Mouse (Mus musculus) MEL (cell line): ENCODE data around the gene Prss33. TPM values are rescaled to one million over a fixed set of nuclear protein-coding genes. Genes with fewer than 3 reads are reported as not detected.
A peak's percentile ranks its signal among the peaks of the same experiment; 100 is the strongest.

Experiments
- DNase-seq: peaks from one replicate; pipeline ENCODE4 v3.0.0; 2011; ENCODE audit warnings: low read depth, low spot score
- H3K27ac ChIP-seq: 2 replicates; pipeline ENCODE4 v1.5.1; 2012; ENCODE audit warnings: low read depth, mild to moderate bottlenecking, control low read depth, low read length, moderate library complexity; ENCODE audit not compliant: control insufficient read depth
- H3K27me3 ChIP-seq, 2 experiments: fragments of 150-350 bp in 1 of 2; sonication (generic) in 1 of 2; 2 replicates each; pipeline ENCODE4 v1.6.1; 2012; ENCODE audit warnings: low read length in 2 of 2, mild to moderate bottlenecking in 2 of 2, improper control_type of control experiment in 1 of 2, moderate library complexity in 1 of 2; ENCODE audit not compliant: insufficient read depth in 2 of 2, control insufficient read depth in 1 of 2
- H3K36me3 ChIP-seq, 2 experiments: 2 replicates each; pipeline ENCODE4 v1.6.1; 2012 to 2014; ENCODE audit warnings: low read length in 2 of 2, improper control_type of control experiment in 1 of 2, inconsistent platforms in 1 of 2, mild to moderate bottlenecking in 1 of 2; ENCODE audit not compliant: insufficient read depth in 2 of 2, control insufficient read depth in 1 of 2
- H3K4me1 ChIP-seq, 2 experiments: fragments of 150-350 bp in 1 of 2; sonication (generic) in 1 of 2; 2 replicates each; pipeline ENCODE4 v1.6.1; 2012; ENCODE audit warnings: low read length in 2 of 2, improper control_type of control experiment in 1 of 2, mild to moderate bottlenecking in 1 of 2; ENCODE audit not compliant: insufficient read depth in 2 of 2, control insufficient read depth in 1 of 2
- H3K4me3 ChIP-seq, 2 experiments: fragments of 150-350 bp in 1 of 2; sonication (generic) in 1 of 2; 2 replicates each; pipeline ENCODE4 v1.5.1; 2012; ENCODE audit warnings: low read depth in 2 of 2, low read length in 2 of 2, mild to moderate bottlenecking in 2 of 2, moderate library complexity in 2 of 2, control low read depth in 1 of 2, improper control_type of control experiment in 1 of 2; ENCODE audit not compliant: control insufficient read depth in 1 of 2, insufficient read depth in 1 of 2
- H3K79me2 ChIP-seq: 2 replicates; pipeline ENCODE4 v1.6.1; 2012; ENCODE audit warnings: mild to moderate bottlenecking, low read length, moderate library complexity; ENCODE audit not compliant: control insufficient read depth, poor library complexity, insufficient read depth
- H3K9ac ChIP-seq: 2 replicates; pipeline ENCODE4 v1.6.1; 2012; ENCODE audit warnings: low read depth, mild to moderate bottlenecking, control low read depth, low read length, moderate library complexity; ENCODE audit not compliant: control insufficient read depth, poor library complexity, severe bottlenecking
- H3K9me3 ChIP-seq: fragments of 150-350 bp; sonication (generic); replicated peaks from 2 replicates; pipeline ENCODE4 v1.6.1; 2012; ENCODE audit warnings: mild to moderate bottlenecking, low read length, improper control_type of control experiment, moderate library complexity; ENCODE audit not compliant: insufficient read depth
- BHLHE40 ChIP-seq: IDR thresholded peaks from 2 replicates; pipeline ENCODE4 v1.6.1; 2012; ENCODE audit warnings: low read depth, mild to moderate bottlenecking, inconsistent platforms, low read length, improper control_type of control experiment, borderline replicate concordance
- CHD1 ChIP-seq: IDR thresholded peaks from 2 replicates; pipeline ENCODE4 v1.6.1; 2012; ENCODE audit warnings: low read depth, mild to moderate bottlenecking, inconsistent platforms, low read length, improper control_type of control experiment
- CHD2 ChIP-seq: IDR thresholded peaks from 2 replicates; pipeline ENCODE4 v1.6.1; 2011; ENCODE audit warnings: low read length, improper control_type of control experiment
- CTCF ChIP-seq, 3 experiments: IDR thresholded peaks in 2 of 3; conservative IDR thresholded peaks in 1 of 3; 2 replicates each; pipeline ENCODE4 v1.5.1; 2011 to 2012; ENCODE audit warnings: low read length in 3 of 3, low read depth in 2 of 3, mild to moderate bottlenecking in 2 of 3, improper control_type of control experiment in 1 of 3, inconsistent platforms in 1 of 3, mixed read lengths in 1 of 3, moderate library complexity in 1 of 3; ENCODE audit not compliant: control insufficient read depth in 1 of 3, insufficient read depth in 1 of 3, poor library complexity in 1 of 3, severe bottlenecking in 1 of 3
- E2F4 ChIP-seq: IDR thresholded peaks from 2 replicates; pipeline ENCODE4 v1.6.1; 2011; ENCODE audit warnings: low read depth, low read length, improper control_type of control experiment, borderline replicate concordance
- ELF1 ChIP-seq: IDR thresholded peaks from 2 replicates; pipeline ENCODE4 v1.6.1; 2014; ENCODE audit warnings: low read depth, mild to moderate bottlenecking, inconsistent platforms, low read length, improper control_type of control experiment, moderate library complexity
- EP300 ChIP-seq, 2 experiments: IDR thresholded peaks; 2 replicates each; pipeline ENCODE4 v1.6.1; 2011; ENCODE audit warnings: improper control_type of control experiment in 2 of 2, low read length in 2 of 2, low read depth in 1 of 2, mild to moderate bottlenecking in 1 of 2
- ETS1 ChIP-seq: IDR thresholded peaks from 2 replicates; pipeline ENCODE4 v1.6.1; 2012; ENCODE audit warnings: low read depth, mild to moderate bottlenecking, inconsistent platforms, low read length, improper control_type of control experiment, moderate library complexity
- GABPA ChIP-seq: IDR thresholded peaks from 2 replicates; pipeline ENCODE4 v1.6.1; 2012; ENCODE audit warnings: low read depth, mild to moderate bottlenecking, inconsistent platforms, low read length, improper control_type of control experiment, moderate library complexity
- GATA1 ChIP-seq: IDR thresholded peaks from 2 replicates; pipeline ENCODE4 v1.6.1; 2011; ENCODE audit warnings: low read depth, low read length, improper control_type of control experiment
- HCFC1 ChIP-seq: IDR thresholded peaks from 2 replicates; pipeline ENCODE4 v1.6.1; 2012; ENCODE audit warnings: low read depth, mild to moderate bottlenecking, inconsistent platforms, low read length, improper control_type of control experiment, moderate library complexity
- JUND ChIP-seq: IDR thresholded peaks from 2 replicates; pipeline ENCODE4 v1.6.1; 2011; ENCODE audit warnings: low read depth, mild to moderate bottlenecking, improper control_type of control experiment, low read length
- KAT2A ChIP-seq: conservative IDR thresholded peaks from 2 replicates; pipeline ENCODE4 v1.6.1; 2012; ENCODE audit warnings: low read depth, low read length, improper control_type of control experiment, inconsistent platforms
- MAFK ChIP-seq: IDR thresholded peaks from 2 replicates; pipeline ENCODE4 v1.6.1; 2011; ENCODE audit warnings: low read depth, mild to moderate bottlenecking, low read length, improper control_type of control experiment, borderline replicate concordance
- MAX ChIP-seq: IDR thresholded peaks from 2 replicates; pipeline ENCODE4 v1.6.1; 2011; ENCODE audit warnings: low read length, improper control_type of control experiment
- MAZ ChIP-seq: IDR thresholded peaks from 2 replicates; pipeline ENCODE4 v1.6.1; 2012; ENCODE audit warnings: low read depth, mild to moderate bottlenecking, inconsistent platforms, low read length, improper control_type of control experiment
- MEF2A ChIP-seq: IDR thresholded peaks from 2 replicates; pipeline ENCODE4 v1.6.1; 2014; ENCODE audit warnings: low read depth, mild to moderate bottlenecking, inconsistent platforms, low read length, improper control_type of control experiment; ENCODE audit not compliant: poor library complexity, insufficient replicate concordance, severe bottlenecking; ENCODE audit errors: extremely low read depth
- MXI1 ChIP-seq: IDR thresholded peaks from 2 replicates; pipeline ENCODE4 v1.6.1; 2011; ENCODE audit warnings: mild to moderate bottlenecking, low read depth, low read length, improper control_type of control experiment
- MYB ChIP-seq: IDR thresholded peaks from 2 replicates; pipeline ENCODE4 v1.6.1; 2011; ENCODE audit warnings: mild to moderate bottlenecking, low read depth, low read length, improper control_type of control experiment
- MYC ChIP-seq: IDR thresholded peaks from 2 replicates; pipeline ENCODE4 v1.6.1; 2011; ENCODE audit warnings: low read depth, mild to moderate bottlenecking, low read length, improper control_type of control experiment, moderate library complexity
- NELFE ChIP-seq: IDR thresholded peaks from 2 replicates; pipeline ENCODE4 v1.6.1; 2011; ENCODE audit warnings: low read depth, low read length, improper control_type of control experiment
- NRF1 ChIP-seq: IDR thresholded peaks from 2 replicates; pipeline ENCODE4 v1.6.1; 2014; ENCODE audit warnings: low read depth, mild to moderate bottlenecking, inconsistent platforms, low read length, improper control_type of control experiment, moderate library complexity; ENCODE audit not compliant: poor library complexity, insufficient read depth, severe bottlenecking
- POLR2A ChIP-seq, 2 experiments: IDR thresholded peaks; 2 replicates each; pipeline ENCODE4 v1.6.1; 2011 to 2012; ENCODE audit warnings: low read length in 2 of 2, mild to moderate bottlenecking in 2 of 2, control low read depth in 1 of 2, improper control_type of control experiment in 1 of 2, low read depth in 1 of 2, moderate library complexity in 1 of 2; ENCODE audit not compliant: control insufficient read depth in 1 of 2, insufficient read depth in 1 of 2, poor library complexity in 1 of 2
- POLR2AphosphoS2 ChIP-seq: IDR thresholded peaks from 2 replicates; pipeline ENCODE4 v1.6.1; 2011; ENCODE audit warnings: low read length, improper control_type of control experiment
- POLR2AphosphoS5 ChIP-seq: IDR thresholded peaks from 2 replicates; pipeline ENCODE4 v1.6.1; 2012; ENCODE audit warnings: low read depth, borderline replicate concordance, mild to moderate bottlenecking, inconsistent platforms, low read length, moderate library complexity, mixed read lengths
- RAD21 ChIP-seq: IDR thresholded peaks from 2 replicates; pipeline ENCODE4 v1.6.1; 2011; ENCODE audit warnings: mild to moderate bottlenecking, low read depth, low read length, improper control_type of control experiment
- SIN3A ChIP-seq: IDR thresholded peaks from 2 replicates; pipeline ENCODE4 v1.6.1; 2012; ENCODE audit warnings: low read length, improper control_type of control experiment, inconsistent platforms
- SMC3 ChIP-seq: IDR thresholded peaks from 2 replicates; pipeline ENCODE4 v1.6.1; 2011; ENCODE audit warnings: low read depth, low read length, improper control_type of control experiment
- TAL1 ChIP-seq: IDR thresholded peaks from 2 replicates; pipeline ENCODE4 v1.6.1; 2012; ENCODE audit warnings: mild to moderate bottlenecking, inconsistent platforms, low read length, moderate library complexity, mixed read lengths
- TBP ChIP-seq: IDR thresholded peaks from 2 replicates; pipeline ENCODE4 v1.8.0; 2011; ENCODE audit warnings: low read depth, low read length, improper control_type of control experiment
- TCF12 ChIP-seq: IDR thresholded peaks from 2 replicates; pipeline ENCODE4 v1.6.1; 2014; ENCODE audit warnings: low read depth, mild to moderate bottlenecking, inconsistent platforms, low read length, improper control_type of control experiment, moderate library complexity
- UBTF ChIP-seq: IDR thresholded peaks from 2 replicates; pipeline ENCODE4 v1.6.1; 2012; ENCODE audit warnings: low read depth, mild to moderate bottlenecking, inconsistent platforms, low read length, improper control_type of control experiment, moderate library complexity, borderline replicate concordance; ENCODE audit not compliant: insufficient read depth
- USF1 ChIP-seq: IDR thresholded peaks from 2 replicates; pipeline ENCODE4 v1.6.1; 2014; ENCODE audit warnings: low read depth, mild to moderate bottlenecking, inconsistent platforms, low read length, improper control_type of control experiment, moderate library complexity
- USF2 ChIP-seq, 2 experiments: IDR thresholded peaks; 2 replicates each; pipeline ENCODE4 v1.6.1; 2011 to 2012; ENCODE audit warnings: improper control_type of control experiment in 2 of 2, low read length in 2 of 2, borderline replicate concordance in 1 of 2, inconsistent platforms in 1 of 2, low read depth in 1 of 2, mild to moderate bottlenecking in 1 of 2; ENCODE audit not compliant: insufficient read depth in 1 of 2
- ZKSCAN1 ChIP-seq: IDR thresholded peaks from 2 replicates; pipeline ENCODE4 v1.6.1; 2012; ENCODE audit warnings: low read depth, mild to moderate bottlenecking, inconsistent platforms, low read length, improper control_type of control experiment, moderate library complexity
- ZMIZ1 ChIP-seq: IDR thresholded peaks from 2 replicates; pipeline ENCODE4 v1.6.1; 2012; ENCODE audit warnings: low read depth, mild to moderate bottlenecking, inconsistent platforms, low read length, improper control_type of control experiment, moderate library complexity
- polyA plus RNA-seq, 2 experiments: library from polyadenylated mRNA; stranded (reverse) in 1 of 2; unstranded in 1 of 2; fragments of >175 nt in 1 of 2; fragments of >200 nt in 1 of 2; gene quantifications; 2 replicates each; pipeline versions ENCODE4 v1.2.1 to v1.2.4; 2012; ENCODE audit warnings: low replicate concordance in 2 of 2, low read depth in 1 of 2; ENCODE audit not compliant: insufficient read length in 2 of 2, insufficient read depth in 1 of 2, missing spikeins in 1 of 2
- total RNA-seq: library from RNA; depleted of rRNA; stranded (reverse); fragments of 300-350 nt; gene quantifications from 2 replicates; pipeline ENCODE4 v1.2.3, GENCODE M21; 2012

Prss33 gene
- total and polyA plus RNA-seq, 3 experiments = 0.08 to 1.0 TPM; not detected in 1

GRCm38 (mm10) chr17:23843141-23843811 lies 7.4 kb upstream of the Prss33 start:
- Histone ChIP-seq H3K4me3 (peak overlapping the region; percentile 83 to 86), H3K79me2 (no peaks in the 10 kb centered on the region; the same call in 1 of the 2 replicates), H3K27ac (peak overlapping the region; percentile 3), H3K27me3 (no peaks in the 10 kb centered on the region), H3K9me3 (no peaks in the 10 kb centered on the region), H3K9ac (peak overlapping the region; percentile 86), H3K36me3 (no peaks in the 10 kb centered on the region), H3K4me1 (peaks cover 0 to 4% of the 10 kb centered on the region in 2 experiments; a peak in 1 of 4 replicates)
- DNase-seq = peak; percentile 75
- TF ChIP-seq E2F4 = no peak
- no peak for TF ChIP-seq POLR2AphosphoS2
- TF ChIP-seq MXI1 = no peak
- TF ChIP-seq USF2 (IDR thresholded peaks at IDR 0.05; ENCODE audit: borderline replicate concordance in 1 of 2, insufficient read depth in 1 of 2, low read depth in 1 of 2, low read length in 2 of 2) = no peak
- no peak for TF ChIP-seq MAZ
- TF ChIP-seq EP300 (IDR thresholded peaks at IDR 0.05; ENCODE audit: low read depth in 1 of 2, low read length in 2 of 2) = no peak
- no peak for TF ChIP-seq MEF2A
- no peak for TF ChIP-seq ZMIZ1
- no peak for TF ChIP-seq KAT2A
- TF ChIP-seq GABPA = no peak
- TF ChIP-seq RAD21 = no peak; the same call in 1 of the 2 replicates
- TF ChIP-seq CTCF (IDR thresholded peaks at IDR 0.05 in 2 of 3, conservative IDR thresholded peaks at IDR 0.05 in 1 of 3; ENCODE audit: control insufficient read depth in 1 of 3, insufficient read depth in 1 of 3, low read depth in 2 of 3, low read length in 3 of 3, poor library complexity in 1 of 3, severe bottlenecking in 1 of 3) = peak; percentile 61 to 67 (median 65)
- no peak for TF ChIP-seq MAFK
- no peak for TF ChIP-seq BHLHE40
- peak; percentile 15; the same call in 1 of the 2 replicates for TF ChIP-seq TBP
- no peak for TF ChIP-seq NRF1
- TF ChIP-seq MAX = peak; percentile 89; the same call in 1 of the 2 replicates
- TF ChIP-seq TAL1 = no peak
- no peak for TF ChIP-seq UBTF
- TF ChIP-seq SMC3 = peak; percentile 30; the same call in 1 of the 2 replicates
- no peak for TF ChIP-seq CHD1
- TF ChIP-seq ZKSCAN1 = no peak
- no peak for TF ChIP-seq GATA1
- TF ChIP-seq JUND = no peak
- peak; percentile 2; the same call in 1 of the 2 replicates for TF ChIP-seq NELFE
- TF ChIP-seq CHD2 = no peak
- no peak for TF ChIP-seq POLR2AphosphoS5
- TF ChIP-seq POLR2A (IDR thresholded peaks at IDR 0.05; ENCODE audit: control insufficient read depth in 1 of 2, insufficient read depth in 1 of 2, low read depth in 1 of 2, low read length in 2 of 2, poor library complexity in 1 of 2) = no peak
- TF ChIP-seq HCFC1 = no peak; the same call in 1 of the 2 replicates
- TF ChIP-seq MYB = no peak
- no peak for TF ChIP-seq TCF12
- TF ChIP-seq MYC = no peak
- peak; percentile 31; the same call in 1 of the 2 replicates for TF ChIP-seq SIN3A
- no peak for TF ChIP-seq ETS1
- TF ChIP-seq USF1 = no peak
- TF ChIP-seq ELF1 = no peak
